Mouse (Mus musculus) gastrocnemius, postnatal 14 days (tissue): ENCODE measurements around the gene Gm20388. TPM values are rescaled to one million over a fixed set of nuclear protein-coding genes. Genes with fewer than 3 reads are reported as not detected.

Experiments
- DNase-seq: peaks from one replicate; pipeline ENCODE4 v3.0.0; 2021; ENCODE audit warnings: mixed read lengths
- intact Hi-C: fragments of 180-260 bp; cut with DNase I; formaldehyde crosslinking; loops from one replicate; pipeline ENCODE4 v1.15.1; 2025; ENCODE audit warnings: low total_unique reads
- total RNA-seq, 2 experiments: library from RNA; stranded (reverse); gene quantifications; 2 replicates each; pipeline ENCODE4 v1.2.3; 2021

The Gm20388 gene
- total RNA-seq, 2 experiments from 2014 or later, result 5.6 to 6.0 TPM

DNA sequence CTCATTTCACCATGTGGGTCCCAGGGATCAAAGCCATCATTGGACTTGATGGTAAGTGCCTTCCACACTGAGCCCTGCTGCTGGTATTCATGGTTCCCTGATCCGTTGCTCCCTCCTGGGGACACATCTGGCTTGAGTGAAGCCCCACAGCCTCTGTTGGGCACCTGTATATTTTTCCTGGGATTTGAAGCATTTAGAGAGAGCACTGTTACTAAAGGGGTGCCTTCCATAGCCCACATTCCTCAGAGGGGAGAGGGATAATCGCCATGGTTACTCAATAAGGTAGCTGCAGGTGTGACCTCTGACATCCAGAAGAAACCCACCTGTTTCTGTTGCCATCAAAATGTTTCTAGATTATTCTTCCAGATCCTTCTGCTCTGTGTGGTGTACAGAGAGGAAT, 1000.3 kb downstream of the Gm20388 start:
- no peak for DNase-seq
- intact Hi-C loops, result no loop called here

DNA sequence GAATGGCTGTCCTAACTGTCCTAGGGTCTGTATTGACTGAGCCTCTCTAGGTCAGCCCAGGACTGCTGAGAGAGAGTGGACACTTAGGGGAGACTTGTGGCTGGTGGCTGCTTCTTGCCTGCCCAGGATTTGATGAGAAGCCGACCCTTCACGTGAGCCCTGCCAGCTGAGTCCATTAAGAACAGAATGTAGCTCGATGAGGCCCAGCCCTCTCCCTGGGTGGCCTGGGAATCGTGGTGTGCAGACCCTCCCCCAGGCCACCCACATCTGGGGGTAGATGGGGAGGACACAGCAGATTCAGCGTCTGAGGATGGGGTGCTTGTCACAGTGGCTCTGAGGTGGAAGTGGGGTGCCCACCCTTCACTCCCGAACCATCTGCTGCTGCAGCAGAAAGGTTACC, 1001.8 kb downstream of the Gm20388 start:
- intact Hi-C loops, result no loop called here
- no peak for DNase-seq

DNA sequence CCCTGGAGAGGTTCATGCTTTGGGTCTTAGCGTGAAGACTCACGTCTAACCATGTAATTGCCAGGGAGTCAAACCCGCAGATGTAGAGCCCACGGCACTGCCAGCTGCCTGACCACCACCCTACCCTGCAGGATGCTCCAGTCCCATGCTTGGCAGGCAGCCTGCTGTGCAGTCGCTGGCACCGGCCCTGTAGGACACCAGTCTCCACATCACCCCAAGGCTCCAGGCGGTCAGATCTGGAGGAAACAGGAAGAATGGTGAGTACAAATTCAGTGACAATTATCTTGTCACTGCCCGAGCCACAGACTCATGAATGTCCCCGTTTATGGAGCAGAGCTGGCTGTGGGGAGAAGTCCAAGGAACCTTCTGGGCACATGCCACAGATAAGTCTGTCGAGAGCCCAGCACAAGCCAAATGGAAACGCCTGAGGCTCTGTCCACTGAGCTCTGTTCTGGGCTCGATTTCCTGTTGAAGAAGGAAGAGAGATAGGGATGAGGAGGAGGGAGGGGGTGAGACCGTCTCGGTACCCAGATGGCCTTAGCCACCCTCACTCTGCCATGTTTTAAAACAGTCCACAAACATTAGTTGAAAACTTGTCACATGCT, 1006.3 kb downstream of the Gm20388 start:
- intact Hi-C loops, result no loop called here
- no peak for DNase-seq

DNA sequence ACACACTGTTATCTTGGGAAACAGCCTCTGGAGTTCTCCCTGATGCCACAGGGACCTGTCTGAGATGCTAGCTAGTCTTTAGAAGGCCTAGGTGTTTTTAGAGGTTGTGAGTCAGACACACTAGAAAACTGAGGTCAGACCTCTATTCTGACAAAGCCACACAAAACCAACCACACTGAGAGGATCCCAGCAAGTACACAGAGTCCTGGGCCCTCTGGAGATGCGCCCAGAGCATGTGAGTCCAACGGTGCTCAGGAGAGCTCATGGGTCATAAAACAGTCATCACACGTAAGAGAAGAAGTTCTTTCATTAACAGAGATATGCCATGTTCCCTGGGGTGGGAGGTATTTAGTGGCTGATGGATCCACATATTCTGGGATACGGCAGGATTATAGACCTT, 1009.9 kb downstream of the Gm20388 start:
- intact Hi-C loops, result no loop called here
- no peak for DNase-seq

GRCm38 (mm10) chr8:120926201-120926600, 1015.6 kb downstream of the Gm20388 start:
- intact Hi-C loops, result no loop called here
- no peak for DNase-seq

DNA sequence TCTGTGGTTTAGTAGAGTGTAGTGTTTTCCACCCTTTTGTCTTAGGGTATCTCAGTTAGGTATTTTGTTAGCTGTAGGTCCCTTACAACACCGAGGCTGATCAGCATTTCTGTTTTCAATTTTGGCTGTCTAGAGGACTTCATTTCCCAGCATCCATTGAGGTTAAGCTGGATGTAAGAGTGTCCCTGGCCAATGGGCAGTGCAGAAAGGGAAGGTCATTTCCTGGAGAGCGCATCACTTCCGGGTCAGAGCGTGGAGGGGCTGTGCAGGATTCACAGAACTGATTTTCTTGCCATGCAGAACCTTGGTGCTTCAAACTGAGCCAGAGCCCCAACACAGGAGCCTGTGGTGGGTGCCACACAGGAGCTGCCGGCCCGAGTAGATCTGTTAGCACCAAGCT, 1017.4 kb downstream of the Gm20388 start:
- no peak for DNase-seq
- intact Hi-C loops, result no loop called here

GRCm38 (mm10) chr8:120934596-120934995, 1024.0 kb downstream of the Gm20388 start:
- intact Hi-C loops, result no loop called here

GRCm38 (mm10) chr8:120936685-120937084, 1026.0 kb downstream of the Gm20388 start:
- intact Hi-C loops, result no loop called here
- DNase-seq, result no peak

More at GRCm38 (mm10) chr8:120934596-120934995, 1024.0 kb downstream of the Gm20388 start:
- no peak for DNase-seq

- no peak for DNase-seq
- intact Hi-C loops, result no loop called here
Measured at GRCm38 (mm10) chr8:120937474-120937873, 1026.8 kb downstream of the Gm20388 start.

DNA sequence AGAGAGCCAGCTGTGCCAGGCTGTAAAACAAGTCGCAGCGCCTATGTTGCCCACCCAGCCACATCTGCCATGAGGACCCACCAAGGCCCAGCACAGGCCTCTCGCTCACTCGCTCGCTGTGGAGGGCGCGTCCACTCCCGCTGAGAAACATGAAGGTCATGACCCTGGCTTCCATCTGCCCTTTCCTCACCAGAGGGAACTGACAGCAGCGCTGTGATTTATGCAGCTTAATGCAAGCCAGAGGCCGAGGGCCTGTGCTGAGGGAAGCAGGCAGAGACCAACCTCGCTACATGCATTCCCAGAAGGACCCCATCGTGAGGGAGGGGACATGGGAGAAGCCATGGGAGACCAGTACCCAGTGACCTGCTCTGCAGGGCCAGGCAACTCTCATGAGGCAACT, 1029.6 kb downstream of the Gm20388 start:
- intact Hi-C loops, result no loop called here
- DNase-seq, result no peak

DNA sequence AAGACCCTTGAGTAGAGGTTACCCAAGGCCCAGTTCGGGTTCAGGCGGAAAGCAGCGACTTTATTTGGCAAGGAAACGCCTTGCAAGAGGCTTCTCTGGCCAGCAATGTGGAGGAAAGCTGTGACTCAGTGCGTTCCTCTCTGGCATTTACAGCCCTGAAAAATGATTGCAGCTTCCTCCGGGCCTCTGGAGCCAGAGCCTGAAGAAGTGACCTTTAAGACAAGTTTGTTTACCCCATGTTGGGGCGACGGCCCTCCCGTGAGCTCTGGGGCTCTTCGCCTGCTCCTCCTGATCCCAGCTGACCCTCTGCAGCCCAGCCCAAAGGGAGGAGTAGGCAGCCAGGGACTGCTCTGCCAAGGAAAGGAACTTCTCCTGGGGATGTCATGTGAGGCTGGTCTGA, 1036.6 kb downstream of the Gm20388 start:
- no peak for DNase-seq
- intact Hi-C loops, result no loop called here

GRCm38 (mm10) chr8:120948050-120948595, 1037.5 kb downstream of the Gm20388 start:
- intact Hi-C loops, result no loop called here

GRCm38 (mm10) chr8:120948620-120949491, 1038.2 kb downstream of the Gm20388 start:
- no peak for DNase-seq

More at GRCm38 (mm10) chr8:120948050-120948595, 1037.5 kb downstream of the Gm20388 start:
- DNase-seq, result no peak

GRCm38 (mm10) chr8:120950674-120951218, 1040.1 kb downstream of the Gm20388 start:
- DNase-seq, result no peak
- intact Hi-C loops, result no loop called here

More at GRCm38 (mm10) chr8:120948620-120949491, 1038.2 kb downstream of the Gm20388 start:
- intact Hi-C loops, result no loop called here

GRCm38 (mm10) chr8:120959470-120959891, 1048.8 kb downstream of the Gm20388 start:
- DNase-seq, result no peak
- intact Hi-C loops, result no loop called here

DNA sequence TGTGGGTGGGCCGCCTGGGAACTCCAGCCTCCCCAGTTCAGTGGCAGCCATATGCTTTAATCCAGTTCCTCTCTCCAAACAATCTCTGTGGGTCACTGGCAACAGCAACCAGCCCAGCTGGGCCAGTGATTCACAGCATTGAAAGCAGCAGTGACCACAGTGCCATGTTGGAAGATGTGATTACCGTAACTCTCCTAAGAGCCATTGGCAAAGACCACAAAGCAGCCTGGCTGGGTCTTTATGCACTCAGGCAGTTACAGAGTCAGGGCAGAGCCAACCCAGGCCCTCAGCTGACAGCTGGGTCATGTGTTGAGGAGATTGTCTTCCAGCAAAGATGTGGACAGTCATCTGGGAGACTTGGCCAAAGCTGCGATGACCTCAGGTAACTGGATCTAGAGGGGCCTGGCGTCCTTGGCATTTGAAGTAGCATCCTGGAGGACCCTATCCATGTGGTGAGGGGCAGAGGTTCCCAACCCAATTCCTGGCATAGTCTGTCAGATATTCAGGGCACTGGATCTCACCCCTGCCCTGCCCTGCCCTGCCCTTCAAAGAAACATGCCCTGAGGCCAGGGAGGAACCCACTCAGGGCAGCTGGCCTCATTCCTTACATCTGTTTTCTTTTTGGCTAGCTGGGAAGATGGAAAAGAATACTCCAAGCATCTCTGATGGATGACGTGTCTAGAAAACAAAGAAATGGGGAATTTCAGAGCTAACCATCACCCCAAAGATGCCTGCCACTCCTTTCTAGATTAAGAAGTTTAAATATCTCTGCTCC, 1052.2 kb downstream of the Gm20388 start:
- intact Hi-C loops, result no loop called here
- DNase-seq, result no peak

GRCm38 (mm10) chr8:120966557-120966956, 1055.9 kb downstream of the Gm20388 start:
- intact Hi-C loops, result no loop called here
- no peak for DNase-seq

DNA sequence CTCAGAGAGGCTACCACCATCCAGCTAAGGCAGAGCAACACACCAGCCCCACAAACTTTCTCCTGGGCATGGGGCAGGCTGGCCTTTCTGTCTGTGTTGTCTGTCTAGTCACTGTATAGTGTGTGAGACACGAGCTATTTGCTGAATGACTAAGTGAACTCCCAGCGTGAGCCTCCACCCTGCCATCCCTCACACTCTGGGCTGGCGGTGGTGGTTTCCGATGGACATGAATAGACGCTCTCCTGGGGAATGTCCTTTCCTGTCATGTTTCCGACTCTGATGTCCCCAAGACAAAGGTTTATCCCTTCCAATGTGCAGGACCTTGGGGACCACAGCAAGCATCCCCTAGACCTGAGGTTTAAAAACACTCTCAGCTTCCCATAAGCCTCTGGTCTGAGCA, 1057.7 kb downstream of the Gm20388 start:
- DNase-seq, result no peak
- intact Hi-C loops, result no loop called here

GRCm38 (mm10) chr8:120970346-120970745, 1059.7 kb downstream of the Gm20388 start:
- intact Hi-C loops, result no loop called here
- no peak for DNase-seq
